Mouse (Mus musculus): ENCODE data around the gene Nrxn1. TPM values are rescaled to one million over a fixed set of nuclear protein-coding genes. Genes with fewer than 3 reads are reported as not detected.

Nrxn1 gene
- total RNA-seq, 1 experiment, result 2.9 TPM

DNA sequence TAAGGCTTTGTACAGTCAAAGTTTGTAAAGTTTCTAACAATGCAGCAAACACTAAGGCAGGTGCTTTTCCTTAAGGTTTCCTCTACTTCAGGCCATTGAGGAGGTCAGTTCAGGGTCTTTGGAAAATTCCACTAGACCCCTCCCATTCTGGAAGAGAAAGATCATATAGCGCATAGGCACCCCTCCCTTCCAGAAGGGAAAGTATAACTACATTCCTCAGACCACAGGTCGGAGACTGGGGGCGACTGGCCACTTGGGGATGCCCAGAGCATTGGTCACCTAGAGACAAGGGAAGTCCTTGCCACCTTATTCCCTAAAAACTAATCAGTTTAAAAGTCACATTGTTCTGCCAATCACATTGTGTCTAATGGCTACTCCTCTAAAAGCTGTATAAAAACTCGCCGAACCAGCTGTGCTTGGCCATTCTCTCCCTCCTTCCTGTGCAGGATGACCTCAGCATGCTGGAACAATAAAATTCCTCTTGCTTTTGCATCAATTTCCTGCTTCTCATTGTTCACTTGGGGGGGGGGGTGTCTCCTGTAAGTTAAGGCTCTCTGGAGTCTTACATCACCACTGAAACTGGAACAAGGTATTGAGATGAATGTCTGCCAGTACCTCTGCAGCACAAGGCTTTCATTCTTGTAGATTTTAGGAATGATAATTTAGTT lies 305.6 kb downstream of the Nrxn1 start:
- Histone ChIP-seq H3K9me3 (ENCODE audit: control insufficient read depth, insufficient read depth, low read depth, low read length) (no peaks in the 10 kb centered on the region), H3K9ac (ENCODE audit: insufficient read depth, low read depth, low read length, poor library complexity, severe bottlenecking) (no peak overlapping the region), H3K27ac (ENCODE audit: insufficient read depth, low read depth, low read length, poor library complexity, severe bottlenecking) (no peak overlapping the region), H3K4me3 (ENCODE audit: insufficient read depth in 1 of 2, low read depth in 1 of 2, low read length in 2 of 2, poor library complexity in 1 of 2, severe bottlenecking in 1 of 2) (no peak overlapping the region), H3K36me3 (ENCODE audit: control insufficient read depth, insufficient read depth, low read length, poor library complexity, severe bottlenecking) (no peaks in the 10 kb centered on the region), H3K4me1 (ENCODE audit: control insufficient read depth in 2 of 2, insufficient read depth in 2 of 2, low read length in 2 of 2, poor library complexity in 1 of 2) (no peaks in the 10 kb centered on the region; a peak in 1 of 4 replicates)
- no peak for DNase-seq (ENCODE audit: low read depth, low spot score)
- TF ChIP-seq ZC3H11A (IDR thresholded peaks at IDR 0.05; ENCODE audit: borderline replicate concordance, low read depth, low read length) (no peak), ZNF384 (IDR thresholded peaks at IDR 0.05; ENCODE audit: low read depth, low read length) (no peak), HCFC1 (IDR thresholded peaks at IDR 0.05; ENCODE audit: borderline replicate concordance, insufficient read depth, low read length) (no peak), MAFK (IDR thresholded peaks at IDR 0.05; ENCODE audit: insufficient read depth, low read depth, low read length) (no peak), CHD2 (IDR thresholded peaks at IDR 0.05; ENCODE audit: low read depth, low read length) (no peak)
- in situ Hi-C loops (cut with MboI; ENCODE audit: low sequenced_read_pairs in 2 of 2, unreplicated experiment in 2 of 2), result no loop called here

DNA sequence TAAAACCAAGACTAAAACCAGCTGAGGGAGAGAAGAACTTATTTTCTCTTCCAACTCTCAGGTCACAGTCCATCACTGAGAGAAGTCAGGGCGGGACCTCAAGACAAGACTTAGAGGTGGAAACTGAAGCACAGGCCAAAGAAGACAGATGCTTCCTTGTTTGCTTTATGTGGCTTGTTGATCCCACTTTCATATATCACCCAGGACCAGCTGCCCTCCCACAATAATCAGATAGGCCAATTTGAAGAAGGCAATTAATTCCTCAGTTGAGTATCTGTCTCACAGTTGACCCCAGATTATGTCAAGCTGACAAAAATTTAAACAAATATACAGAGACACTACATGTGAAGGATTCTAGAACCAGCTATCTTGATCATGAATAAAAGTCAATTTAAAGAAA lies 312.4 kb downstream of the Nrxn1 start:
- Histone ChIP-seq H3K4me3 (ENCODE audit: insufficient read depth in 1 of 2, low read depth in 1 of 2, low read length in 2 of 2, poor library complexity in 1 of 2, severe bottlenecking in 1 of 2) (no peak overlapping the region), H3K9me3 (ENCODE audit: control insufficient read depth, insufficient read depth, low read depth, low read length) (no peaks in the 10 kb centered on the region), H3K27ac (ENCODE audit: insufficient read depth, low read depth, low read length, poor library complexity, severe bottlenecking) (no peak overlapping the region), H3K4me1 (ENCODE audit: control insufficient read depth in 2 of 2, insufficient read depth in 2 of 2, low read length in 2 of 2, poor library complexity in 1 of 2) (no peaks in the 10 kb centered on the region), H3K9ac (ENCODE audit: insufficient read depth, low read depth, low read length, poor library complexity, severe bottlenecking) (no peak overlapping the region), H3K36me3 (ENCODE audit: control insufficient read depth, insufficient read depth, low read length, poor library complexity, severe bottlenecking) (no peaks in the 10 kb centered on the region)
- TF ChIP-seq HCFC1 (IDR thresholded peaks at IDR 0.05; ENCODE audit: borderline replicate concordance, insufficient read depth, low read length) (no peak), CHD2 (IDR thresholded peaks at IDR 0.05; ENCODE audit: low read depth, low read length) (no peak), MAFK (IDR thresholded peaks at IDR 0.05; ENCODE audit: insufficient read depth, low read depth, low read length) (no peak), ZC3H11A (IDR thresholded peaks at IDR 0.05; ENCODE audit: borderline replicate concordance, low read depth, low read length) (no peak), ZNF384 (IDR thresholded peaks at IDR 0.05; ENCODE audit: low read depth, low read length) (no peak)
- DNase-seq (ENCODE audit: low read depth, low spot score), result no peak
- in situ Hi-C loops (cut with MboI; ENCODE audit: low sequenced_read_pairs in 2 of 2, unreplicated experiment in 2 of 2), result no loop called here

DNA sequence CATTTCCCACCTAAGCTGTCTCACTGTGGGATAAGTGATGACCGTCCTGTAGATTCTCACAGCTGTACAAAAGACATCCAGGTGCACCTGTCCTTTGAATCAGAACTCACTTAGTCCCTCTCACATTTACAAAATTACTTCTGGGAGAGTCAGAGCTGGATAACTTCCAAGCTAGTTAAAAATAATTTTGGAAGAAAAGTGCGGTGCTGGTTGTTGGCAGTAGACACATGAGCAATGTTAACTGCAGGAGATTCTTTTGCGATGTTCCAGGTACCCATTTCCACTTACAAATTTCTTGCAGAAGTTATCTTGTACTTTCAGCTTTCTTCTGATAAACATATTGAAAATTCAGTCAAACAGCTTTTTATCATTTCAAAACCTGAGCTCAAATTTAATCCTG lies 317.5 kb downstream of the Nrxn1 start:
- no peak for DNase-seq (ENCODE audit: low read depth, low spot score)
- in situ Hi-C loops (cut with MboI; ENCODE audit: low sequenced_read_pairs in 2 of 2, unreplicated experiment in 2 of 2), result no loop called here
- TF ChIP-seq ZC3H11A (IDR thresholded peaks at IDR 0.05; ENCODE audit: borderline replicate concordance, low read depth, low read length) (no peak), HCFC1 (IDR thresholded peaks at IDR 0.05; ENCODE audit: borderline replicate concordance, insufficient read depth, low read length) (no peak), MAFK (IDR thresholded peaks at IDR 0.05; ENCODE audit: insufficient read depth, low read depth, low read length) (no peak), CHD2 (IDR thresholded peaks at IDR 0.05; ENCODE audit: low read depth, low read length) (no peak), ZNF384 (IDR thresholded peaks at IDR 0.05; ENCODE audit: low read depth, low read length) (no peak)

DNA sequence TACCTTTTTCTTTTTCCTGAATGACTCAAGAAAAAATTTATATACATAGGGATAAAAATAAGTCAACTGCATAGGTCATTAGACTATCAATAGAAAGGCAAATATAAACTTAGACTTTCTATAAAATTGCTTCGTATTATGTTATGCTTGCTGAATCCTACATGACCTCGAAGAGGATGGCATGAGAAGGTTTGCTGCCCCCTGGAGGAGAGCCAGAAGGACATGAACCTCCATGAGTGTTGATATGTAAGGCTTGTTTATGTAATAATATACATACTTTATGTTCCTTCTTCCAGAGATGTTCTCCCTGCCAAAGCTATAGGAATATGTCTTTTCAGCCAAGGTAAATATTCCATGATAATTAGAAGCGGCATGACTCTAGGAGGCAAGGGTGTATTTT lies 319.6 kb downstream of the Nrxn1 start:
- in situ Hi-C loops (cut with MboI; ENCODE audit: low sequenced_read_pairs in 2 of 2, unreplicated experiment in 2 of 2), result no loop called here
- Histone ChIP-seq H3K9ac (ENCODE audit: insufficient read depth, low read depth, low read length, poor library complexity, severe bottlenecking) (no peak overlapping the region), H3K4me1 (ENCODE audit: control insufficient read depth in 2 of 2, insufficient read depth in 2 of 2, low read length in 2 of 2, poor library complexity in 1 of 2) (no peaks in the 10 kb centered on the region), H3K4me3 (ENCODE audit: insufficient read depth in 1 of 2, low read depth in 1 of 2, low read length in 2 of 2, poor library complexity in 1 of 2, severe bottlenecking in 1 of 2) (no peak overlapping the region), H3K9me3 (ENCODE audit: control insufficient read depth, insufficient read depth, low read depth, low read length) (no peaks in the 10 kb centered on the region), H3K36me3 (ENCODE audit: control insufficient read depth, insufficient read depth, low read length, poor library complexity, severe bottlenecking) (no peaks in the 10 kb centered on the region), H3K27ac (ENCODE audit: insufficient read depth, low read depth, low read length, poor library complexity, severe bottlenecking) (no peak overlapping the region)
- no peak for TF ChIP-seq MAFK (IDR thresholded peaks at IDR 0.05; ENCODE audit: insufficient read depth, low read depth, low read length)
- no peak for TF ChIP-seq HCFC1 (IDR thresholded peaks at IDR 0.05; ENCODE audit: borderline replicate concordance, insufficient read depth, low read length)
- no peak for TF ChIP-seq ZC3H11A (IDR thresholded peaks at IDR 0.05; ENCODE audit: borderline replicate concordance, low read depth, low read length)
- no peak for TF ChIP-seq CHD2 (IDR thresholded peaks at IDR 0.05; ENCODE audit: low read depth, low read length)
- no peak for TF ChIP-seq ZNF384 (IDR thresholded peaks at IDR 0.05; ENCODE audit: low read depth, low read length)
- no peak for DNase-seq (ENCODE audit: low read depth, low spot score)

More for the DNA sequence above, 317.5 kb downstream of the Nrxn1 start:
- H3K4me1 ChIP-seq (ENCODE audit: control insufficient read depth in 2 of 2, insufficient read depth in 2 of 2, low read length in 2 of 2, poor library complexity in 1 of 2), result no peaks in the 10 kb centered on the region
- H3K27ac ChIP-seq (ENCODE audit: insufficient read depth, low read depth, low read length, poor library complexity, severe bottlenecking), result no peak overlapping the region
- H3K9ac ChIP-seq (ENCODE audit: insufficient read depth, low read depth, low read length, poor library complexity, severe bottlenecking), result no peak overlapping the region
- no peaks in the 10 kb centered on the region for H3K9me3 ChIP-seq (ENCODE audit: control insufficient read depth, insufficient read depth, low read depth, low read length)
- H3K36me3 ChIP-seq (ENCODE audit: control insufficient read depth, insufficient read depth, low read length, poor library complexity, severe bottlenecking), result no peaks in the 10 kb centered on the region
- no peak overlapping the region for H3K4me3 ChIP-seq (ENCODE audit: insufficient read depth in 1 of 2, low read depth in 1 of 2, low read length in 2 of 2, poor library complexity in 1 of 2, severe bottlenecking in 1 of 2)

Data from ES-E14 (cell line).